Mouse (Mus musculus): ENCODE measurements around the gene Rnf220.

- no peak for TF ChIP-seq EP300 (IDR thresholded peaks at IDR 0.05; ENCODE audit: low read depth)
- TF ChIP-seq CTCF (IDR thresholded peaks at IDR 0.05; ENCODE audit: low read depth), result no peak
Measured at GRCm38 (mm10) chr4:117253218-117254016, 243.4 kb downstream of the Rnf220 start.
